Mouse (Mus musculus): ENCODE data around the gene Ppil2.

GRCm38 (mm10) chr16:17124119-17124870 is 13.2 kb upstream of the Ppil2 start:
- TF ChIP-seq CTCF (IDR thresholded peaks at IDR 0.05; ENCODE audit: extremely low read depth, insufficient read depth, insufficient read length, insufficient replicate concordance): no peak
- TF ChIP-seq POLR2A (IDR thresholded peaks at IDR 0.05; ENCODE audit: low read depth, low read length): no peak

Measured in spleen, adult 2 months (tissue).